Mouse (Mus musculus) limb, embryonic 15.5 days (tissue): Measurements from ENCODE around the gene 4933400A11Rik. TPM values are rescaled to one million over a fixed set of nuclear protein-coding genes. Genes with fewer than 3 reads are reported as not detected.

ENCODE experiments used
- ATAC-seq: fragments of 200-750 bp; cut with Nextera tagmentation; 2 replicates; pipeline ENCODE4 v1.8.0; 2017; ENCODE audit warnings: low read depth, moderate TSS enrichment; ENCODE audit not compliant: insufficient number of reproducible peaks, low FRiP score, low TSS enrichment
- H3K27ac ChIP-seq: fragments of 300-500 bp; sonication (generic); 2 replicates; pipeline ENCODE4 v1.5.1; 2015; ENCODE audit warnings: moderate library complexity, mild to moderate bottlenecking, inconsistent platforms
- H3K27me3 ChIP-seq: fragments of 300-500 bp; sonication (generic); 2 replicates; pipeline ENCODE4 v1.6.1; 2015; ENCODE audit warnings: inconsistent platforms
- H3K36me3 ChIP-seq: fragments of 300-500 bp; sonication (generic); 2 replicates; pipeline ENCODE4 v1.6.1; 2015; ENCODE audit warnings: inconsistent platforms
- H3K4me1 ChIP-seq: fragments of 300-500 bp; sonication (generic); 2 replicates; pipeline ENCODE4 v1.6.1; 2015; ENCODE audit warnings: inconsistent platforms
- H3K4me2 ChIP-seq: fragments of 300-500 bp; sonication (generic); 2 replicates; pipeline ENCODE4 v1.6.1; 2015; ENCODE audit warnings: mild to moderate bottlenecking, inconsistent platforms
- H3K4me3 ChIP-seq: fragments of 300-500 bp; sonication (generic); 2 replicates; pipeline ENCODE4 v1.5.1; 2015; ENCODE audit warnings: mild to moderate bottlenecking, inconsistent platforms
- H3K9ac ChIP-seq: fragments of 300-500 bp; sonication (generic); 2 replicates; pipeline ENCODE4 v1.6.1; 2015; ENCODE audit warnings: inconsistent platforms
- H3K9me3 ChIP-seq: fragments of 300-500 bp; sonication (generic); 2 replicates; pipeline ENCODE4 v1.6.1; 2016; ENCODE audit warnings: inconsistent platforms
- WGBS: fragments of 180-500 bp; shearing (Covaris S2); methylation state at CpG from one replicate; pipeline ENCODE4 v1.1.7; 2015; 5-methylcytosine and 5-hydroxymethylcytosine counted together
- polyA plus RNA-seq: library from polyadenylated mRNA; unstranded; fragments of >200 nt; fragmentation: Nextera tagmentation; extraction: Ambion mirVana; gene quantifications from 2 replicates; pipeline ENCODE4 v1.2.1, GENCODE M21; 2015

The 4933400A11Rik gene
- polyA plus RNA-seq, 1 experiment from 2014 or later = 0.18 TPM

DNA sequence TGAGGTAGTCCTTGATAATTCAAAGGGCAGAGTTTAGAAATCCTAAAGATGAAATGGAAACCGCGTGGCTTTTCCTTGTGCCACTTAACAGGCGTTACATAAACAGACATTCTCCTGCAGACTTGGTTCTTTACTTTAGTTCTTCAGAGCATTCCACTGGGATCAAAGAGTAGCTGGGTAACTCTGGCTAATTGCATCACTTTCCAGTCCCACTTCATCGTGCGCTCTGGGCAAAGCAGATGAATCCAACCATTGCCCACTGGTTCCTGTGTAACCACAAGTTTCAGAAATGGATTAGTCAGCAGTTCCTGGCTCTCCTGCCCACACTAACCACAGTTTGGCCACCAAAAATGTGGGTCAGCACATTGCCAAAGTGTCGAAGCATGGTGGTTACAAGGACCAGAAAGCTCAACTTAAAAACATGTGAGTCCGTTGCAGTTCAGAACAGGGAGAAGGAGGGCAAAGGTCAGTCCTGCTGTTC, 15.4 kb upstream of the 4933400A11Rik start:
- no peaks in the 10 kb centered on the region for H3K27me3 ChIP-seq
- no peak overlapping the region for H3K9ac ChIP-seq
- H3K4me2 ChIP-seq = no peak overlapping the region
- H3K4me3 ChIP-seq = no peak overlapping the region
- 42% methylated on average over 7 of the region's 7 CpGs for WGBS
- H3K9me3 ChIP-seq = no peaks in the 10 kb centered on the region
- no peak overlapping the region for H3K27ac ChIP-seq
- no peaks in the 10 kb centered on the region for H3K4me1 ChIP-seq
- no peaks in the 10 kb centered on the region for H3K36me3 ChIP-seq
- no peak for ATAC-seq

DNA sequence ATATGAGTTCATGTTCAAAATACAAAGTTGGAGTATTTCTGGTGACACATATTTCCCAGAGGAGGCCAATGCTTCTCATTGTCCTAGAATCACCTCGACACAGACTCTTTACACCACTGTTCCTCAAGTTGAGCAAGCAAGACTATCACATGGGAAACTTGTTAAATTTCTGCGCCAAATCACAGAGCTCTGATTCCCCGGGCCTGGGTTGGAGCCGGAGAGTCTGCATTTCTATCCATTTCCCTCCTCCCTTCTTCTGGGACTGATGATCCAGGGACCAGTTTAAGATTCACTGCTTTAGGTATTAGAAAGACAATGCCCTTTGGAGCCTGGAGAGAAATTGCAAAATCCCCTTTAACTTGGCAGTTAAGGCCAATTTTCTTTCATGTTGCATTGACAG, 15.0 kb upstream of the 4933400A11Rik start:
- no peak overlapping the region for H3K4me2 ChIP-seq
- H3K4me1 ChIP-seq = no peaks in the 10 kb centered on the region
- H3K9ac ChIP-seq = no peak overlapping the region
- WGBS = 58% methylated on average over 4 of the region's 4 CpGs
- H3K4me3 ChIP-seq = no peak overlapping the region
- H3K36me3 ChIP-seq = no peaks in the 10 kb centered on the region
- no peak for ATAC-seq
- H3K9me3 ChIP-seq = no peaks in the 10 kb centered on the region
- no peak overlapping the region for H3K27ac ChIP-seq
- H3K27me3 ChIP-seq = no peaks in the 10 kb centered on the region

- Histone ChIP-seq H3K9me3 (no peaks in the 10 kb centered on the region), H3K4me1 (no peaks in the 10 kb centered on the region), H3K9ac (no peak overlapping the region), H3K36me3 (no peaks in the 10 kb centered on the region), H3K27me3 (no peaks in the 10 kb centered on the region), H3K4me2 (no peak overlapping the region), H3K27ac (no peak overlapping the region), H3K4me3 (no peak overlapping the region)
- 45% methylated on average over 1 of the region's 1 CpGs for WGBS
- ATAC-seq = no peak
Observed at GRCm38 (mm10) chrX:169792879-169793278, 13.4 kb upstream of the 4933400A11Rik start.

DNA sequence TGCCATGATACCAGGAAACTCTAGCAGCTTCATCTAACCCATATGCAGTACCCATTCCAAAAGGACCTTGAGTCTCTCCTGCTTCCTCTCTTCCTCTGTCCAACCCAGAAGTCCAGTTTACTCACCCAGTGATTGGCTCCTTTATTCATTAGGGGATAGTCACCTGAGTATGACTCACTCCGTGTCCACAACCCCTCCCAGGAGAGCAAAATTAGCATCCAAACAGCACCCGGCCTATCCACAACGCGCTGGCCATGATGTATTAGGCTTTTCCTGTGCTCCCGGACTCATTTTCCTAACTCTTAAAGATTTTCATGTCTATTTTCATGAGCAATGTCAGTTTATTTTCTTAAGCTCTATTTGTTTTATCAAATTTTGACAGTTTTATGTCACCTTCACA, 10.3 kb upstream of the 4933400A11Rik start:
- no peaks in the 10 kb centered on the region for H3K9me3 ChIP-seq
- H3K36me3 ChIP-seq = no peaks in the 10 kb centered on the region
- 79% methylated on average over 5 of the region's 5 CpGs for WGBS
- H3K27ac ChIP-seq = no peak overlapping the region
- H3K4me3 ChIP-seq = no peak overlapping the region
- no peak overlapping the region for H3K4me2 ChIP-seq
- no peaks in the 10 kb centered on the region for H3K4me1 ChIP-seq
- no peak for ATAC-seq
- no peaks in the 10 kb centered on the region for H3K27me3 ChIP-seq
- no peak overlapping the region for H3K9ac ChIP-seq

GRCm38 (mm10) chrX:169758001-169758400, 21.4 kb downstream of the 4933400A11Rik start:
- no peak overlapping the region for H3K9ac ChIP-seq
- no peaks in the 10 kb centered on the region for H3K9me3 ChIP-seq
- no peaks in the 10 kb centered on the region for H3K4me1 ChIP-seq
- H3K4me3 ChIP-seq = no peak overlapping the region
- no peak for ATAC-seq
- no peak overlapping the region for H3K27ac ChIP-seq
- no peak overlapping the region for H3K4me2 ChIP-seq
- no peaks in the 10 kb centered on the region for H3K36me3 ChIP-seq
- H3K27me3 ChIP-seq = no peaks in the 10 kb centered on the region
- WGBS = 64% methylated on average over 3 of the region's 3 CpGs

DNA sequence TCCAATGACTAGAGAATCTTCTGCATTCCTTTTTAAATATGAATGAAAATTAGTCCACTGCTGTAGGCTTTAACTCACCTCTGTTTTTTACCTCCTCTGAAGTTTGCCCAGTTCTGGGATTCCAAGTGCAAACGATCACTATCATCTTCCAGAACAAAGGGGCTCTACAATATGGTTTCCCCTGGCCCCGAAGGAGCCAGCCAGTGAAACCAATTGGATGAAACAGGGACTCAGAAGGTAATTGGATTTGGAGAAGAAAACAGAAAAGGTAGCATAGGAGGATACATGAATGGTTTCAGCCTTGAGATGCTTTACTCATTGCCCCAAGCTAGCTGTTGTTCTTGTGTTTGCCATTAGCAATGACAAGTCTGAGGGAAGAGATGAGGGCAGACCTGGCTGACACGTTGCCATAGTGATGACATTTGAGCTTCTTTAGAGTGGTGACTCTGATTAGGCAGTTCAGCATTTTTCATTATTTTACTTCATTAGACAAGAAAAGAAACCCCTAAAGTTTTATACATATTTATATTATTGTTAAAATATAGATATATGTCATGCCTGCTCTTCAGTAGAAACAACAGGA, 44.0 kb downstream of the 4933400A11Rik start:
- no peak for ATAC-seq
- H3K27ac ChIP-seq = no peak overlapping the region
- H3K4me1 ChIP-seq = no peaks in the 10 kb centered on the region
- no peak overlapping the region for H3K9ac ChIP-seq
- 74% methylated on average over 3 of the region's 3 CpGs for WGBS
- H3K9me3 ChIP-seq = no peaks in the 10 kb centered on the region
- H3K4me2 ChIP-seq = no peak overlapping the region
- no peak overlapping the region for H3K4me3 ChIP-seq
- no peaks in the 10 kb centered on the region for H3K36me3 ChIP-seq
- peaks cover 8% of the 10 kb centered on the region; the same call in 1 of the 2 replicates for H3K27me3 ChIP-seq

Other genes with a start within 250 kb of the 4933400A11Rik start
- 8.5 and 9.7 TPM in 2 replicates for gene Mid1, start 94.4 kb downstream of the 4933400A11Rik start, polyA plus RNA-seq
- gene Gm21887, start 230.0 kb upstream of the 4933400A11Rik start, polyA plus RNA-seq = 133 and 163 TPM in 2 replicates